Mouse (Mus musculus) bone marrow, adult 2 months (tissue): Measurements from ENCODE around the gene Ifit2.

Experiments used
- CTCF ChIP-seq: fragments of 200-500 bp; IDR thresholded peaks from 2 replicates; pipeline ENCODE4 v1.5.1; 2011; ENCODE audit warnings: low read length, control low read depth; ENCODE audit not compliant: control insufficient read depth, insufficient read depth
- POLR2A ChIP-seq: fragments of 200-500 bp; IDR thresholded peaks from 2 replicates; pipeline ENCODE4 v1.6.1; 2011; ENCODE audit warnings: low read depth, mild to moderate bottlenecking, control low read depth, low read length, borderline replicate concordance; ENCODE audit not compliant: control insufficient read depth

GRCm38 (mm10) chr19:34554061-34554460 is 3.6 kb downstream of the Ifit2 start:
- TF ChIP-seq POLR2A, result no peak
- no peak for TF ChIP-seq CTCF
